Mouse (Mus musculus): Measurements from ENCODE around the gene Thoc6. TPM values are rescaled to one million over a fixed set of nuclear protein-coding genes. Genes with fewer than 3 reads are reported as not detected.

Gene Thoc6
- 35.1 and 38.1 TPM in 2 replicates for polyA plus RNA-seq (2014; fragmentation: Nextera tagmentation; extraction: Ambion mirVana)

GRCm38 (mm10) chr17:23673424-23674073 lies at the start of gene Thoc6, which contains the start of gene Hcfc1r1:
Gene Thoc6, minus strand, starts transcription at chr17:23673882.
Gene Hcfc1r1, plus strand, starts transcription at chr17:23673596.
- no peaks in the 10 kb centered on the region for H3K9me3 ChIP-seq (ENCODE audit: control insufficient read depth, low read length)

GRCm38 (mm10) chr17:23722376-23723125 lies 48.9 kb upstream of the Thoc6 start, which contains the start of gene 1520401A03Rik:
Gene 1520401A03Rik, minus strand, starts transcription at chr17:23722783.
- Histone ChIP-seq H3K27ac (replicated peaks; ENCODE audit: low read depth, low read length) (no peak within 1 kb of the TSS), H3K4me1 (ENCODE audit: control insufficient read depth, insufficient read depth, low read length) (0 out of 2 replicates have a peak, but pooled peaks cover 9% of the 10 kb centered on the region), H3K9me3 (ENCODE audit: control insufficient read depth, low read length) (no peaks in the 10 kb centered on the region), H3K36me3 (ENCODE audit: control insufficient read depth, insufficient read depth, low read length) (no peaks in the 10 kb centered on the region), H3K4me2 (ENCODE audit: low read depth, low read length) (no peak within 1 kb of the TSS), H3K4me3 (ENCODE audit: low read depth, low read length) (no peak within 1 kb of the TSS), H3K27me3 (replicated peaks; ENCODE audit: control insufficient read depth, insufficient read depth, low read length) (no peaks in the 10 kb centered on the region), H3K9ac (ENCODE audit: low read depth, low read length) (no peak within 1 kb of the TSS)
- WGBS: 72% methylated on average over 5 of the region's 7 CpGs
- ATAC-seq (ENCODE audit: low read depth) (no peak), DNase-seq (ENCODE audit: low spot score) (peak; percentile 48)

More at GRCm38 (mm10) chr17:23673424-23674073, at the start of gene Thoc6, which contains the start of gene Hcfc1r1:
- WGBS: under 1% methylated on average over 39 of the region's 45 CpGs
- peak within 1 kb of the TSS; percentile 63 for H3K9ac ChIP-seq (ENCODE audit: low read depth, low read length)
- H3K27me3 ChIP-seq (replicated peaks; ENCODE audit: control insufficient read depth, insufficient read depth, low read length): peaks cover 17% of the 10 kb centered on the region
- peak within 1 kb of the TSS; percentile 97 for H3K4me2 ChIP-seq (ENCODE audit: low read depth, low read length)
- peaks cover 30% of the 10 kb centered on the region for H3K4me1 ChIP-seq (ENCODE audit: control insufficient read depth, insufficient read depth, low read length)
- peaks cover 21% of the 10 kb centered on the region for H3K36me3 ChIP-seq (ENCODE audit: control insufficient read depth, insufficient read depth, low read length)
- H3K27ac ChIP-seq (replicated peaks; ENCODE audit: low read depth, low read length): peak within 1 kb of the TSS; percentile 77
- peak within 1 kb of the TSS; percentile 60 for H3K4me3 ChIP-seq (ENCODE audit: low read depth, low read length)
- DNase-seq (ENCODE audit: low spot score) (peak; percentile 99), ATAC-seq (ENCODE audit: low read depth) (peak; percentile 95)

- Histone ChIP-seq H3K36me3 (ENCODE audit: control insufficient read depth, insufficient read depth, low read length) (no peaks in the 10 kb centered on the region), H3K4me2 (ENCODE audit: low read depth, low read length) (no peak overlapping the region), H3K4me1 (ENCODE audit: control insufficient read depth, insufficient read depth, low read length) (0 out of 2 replicates have a peak, but pooled peaks cover 7% of the 10 kb centered on the region), H3K27ac (replicated peaks; ENCODE audit: low read depth, low read length) (no peak overlapping the region), H3K9me3 (ENCODE audit: control insufficient read depth, low read length) (no peaks in the 10 kb centered on the region), H3K4me3 (ENCODE audit: low read depth, low read length) (no peak overlapping the region), H3K9ac (ENCODE audit: low read depth, low read length) (no peak overlapping the region), H3K27me3 (replicated peaks; ENCODE audit: control insufficient read depth, insufficient read depth, low read length) (no peaks in the 10 kb centered on the region)
- 73% methylated on average over 2 of the region's 2 CpGs for WGBS
- no peak for ATAC-seq (ENCODE audit: low read depth)
- no peak for DNase-seq (ENCODE audit: low spot score)
Observed at GRCm38 (mm10) chr17:23721886-23722285, 48.2 kb upstream of the Thoc6 start.

GRCm38 (mm10) chr17:23719455-23719854 lies 45.8 kb upstream of the Thoc6 start:
- Histone ChIP-seq H3K4me2 (ENCODE audit: low read depth, low read length) (no peak overlapping the region), H3K36me3 (ENCODE audit: control insufficient read depth, insufficient read depth, low read length) (no peaks in the 10 kb centered on the region), H3K9ac (ENCODE audit: low read depth, low read length) (no peak overlapping the region), H3K27me3 (replicated peaks; ENCODE audit: control insufficient read depth, insufficient read depth, low read length) (no peaks in the 10 kb centered on the region), H3K4me3 (ENCODE audit: low read depth, low read length) (no peak overlapping the region), H3K9me3 (ENCODE audit: control insufficient read depth, low read length) (no peaks in the 10 kb centered on the region), H3K4me1 (ENCODE audit: control insufficient read depth, insufficient read depth, low read length) (no peaks in the 10 kb centered on the region), H3K27ac (replicated peaks; ENCODE audit: low read depth, low read length) (no peak overlapping the region)
- ATAC-seq (ENCODE audit: low read depth) (no peak), DNase-seq (ENCODE audit: low spot score) (no peak)
- 33% methylated on average over 1 of the region's 1 CpGs for WGBS

- H3K27me3 ChIP-seq (replicated peaks; ENCODE audit: control insufficient read depth, insufficient read depth, low read length): no peaks in the 10 kb centered on the region
- H3K9ac ChIP-seq (ENCODE audit: low read depth, low read length): no peak overlapping the region
- no peak overlapping the region for H3K4me3 ChIP-seq (ENCODE audit: low read depth, low read length)
- 65% methylated on average over 2 of the region's 2 CpGs for WGBS
- no peaks in the 10 kb centered on the region for H3K4me1 ChIP-seq (ENCODE audit: control insufficient read depth, insufficient read depth, low read length)
- no peak overlapping the region for H3K4me2 ChIP-seq (ENCODE audit: low read depth, low read length)
- H3K27ac ChIP-seq (replicated peaks; ENCODE audit: low read depth, low read length): no peak overlapping the region
- H3K36me3 ChIP-seq (ENCODE audit: control insufficient read depth, insufficient read depth, low read length): no peaks in the 10 kb centered on the region
- ATAC-seq (ENCODE audit: low read depth) (peak; percentile 65; the same call in 1 of the 2 replicates), DNase-seq (ENCODE audit: low spot score) (peak; percentile 59)
- H3K9me3 ChIP-seq (ENCODE audit: control insufficient read depth, low read length): no peaks in the 10 kb centered on the region
Observed at GRCm38 (mm10) chr17:23717003-23717402, 43.3 kb upstream of the Thoc6 start.

GRCm38 (mm10) chr17:23706212-23706611 lies 32.5 kb upstream of the Thoc6 start:
- Histone ChIP-seq H3K4me1 (ENCODE audit: control insufficient read depth, insufficient read depth, low read length) (no peaks in the 10 kb centered on the region), H3K4me3 (ENCODE audit: low read depth, low read length) (no peak overlapping the region), H3K9me3 (ENCODE audit: control insufficient read depth, low read length) (no peaks in the 10 kb centered on the region), H3K27me3 (replicated peaks; ENCODE audit: control insufficient read depth, insufficient read depth, low read length) (no peaks in the 10 kb centered on the region; the same call in 1 of the 2 replicates), H3K9ac (ENCODE audit: low read depth, low read length) (no peak overlapping the region), H3K4me2 (ENCODE audit: low read depth, low read length) (no peak overlapping the region), H3K36me3 (ENCODE audit: control insufficient read depth, insufficient read depth, low read length) (no peaks in the 10 kb centered on the region), H3K27ac (replicated peaks; ENCODE audit: low read depth, low read length) (no peak overlapping the region)
- 0% methylated on average over 3 of the region's 3 CpGs for WGBS
- DNase-seq (ENCODE audit: low spot score) (peak; percentile 74), ATAC-seq (ENCODE audit: low read depth) (0 out of 2 replicates have a peak, but pooled peaks have one; percentile 60)

- H3K4me1 ChIP-seq (ENCODE audit: control insufficient read depth, insufficient read depth, low read length): no peaks in the 10 kb centered on the region
- ATAC-seq (ENCODE audit: low read depth) (no peak), DNase-seq (ENCODE audit: low spot score) (no peak)
- peaks cover 5% of the 10 kb centered on the region for H3K27me3 ChIP-seq (replicated peaks; ENCODE audit: control insufficient read depth, insufficient read depth, low read length)
- no peak overlapping the region for H3K4me2 ChIP-seq (ENCODE audit: low read depth, low read length)
- H3K36me3 ChIP-seq (ENCODE audit: control insufficient read depth, insufficient read depth, low read length): no peaks in the 10 kb centered on the region
- H3K4me3 ChIP-seq (ENCODE audit: low read depth, low read length): no peak overlapping the region
- no peak overlapping the region for H3K27ac ChIP-seq (replicated peaks; ENCODE audit: low read depth, low read length)
- H3K9ac ChIP-seq (ENCODE audit: low read depth, low read length): no peak overlapping the region
- 75% methylated on average over 7 of the region's 7 CpGs for WGBS
- no peaks in the 10 kb centered on the region for H3K9me3 ChIP-seq (ENCODE audit: control insufficient read depth, low read length)
Observed at GRCm38 (mm10) chr17:23705525-23706104, 31.9 kb upstream of the Thoc6 start.

- WGBS: 23% methylated on average over 7 of the region's 7 CpGs
- DNase-seq (ENCODE audit: low spot score): peak; percentile 81
- H3K4me1 ChIP-seq (ENCODE audit: control insufficient read depth, insufficient read depth, low read length): no peaks in the 10 kb centered on the region
Observed at GRCm38 (mm10) chr17:23704741-23705140, 31.1 kb upstream of the Thoc6 start.

More at GRCm38 (mm10) chr17:23704741-23705140, 31.1 kb upstream of the Thoc6 start:
- ATAC-seq (ENCODE audit: low read depth): no peak
- H3K27me3 ChIP-seq (replicated peaks; ENCODE audit: control insufficient read depth, insufficient read depth, low read length): peaks cover 14% of the 10 kb centered on the region
- H3K4me3 ChIP-seq (ENCODE audit: low read depth, low read length): no peak overlapping the region
- no peak overlapping the region for H3K9ac ChIP-seq (ENCODE audit: low read depth, low read length)
- H3K9me3 ChIP-seq (ENCODE audit: control insufficient read depth, low read length): no peaks in the 10 kb centered on the region
- no peak overlapping the region for H3K4me2 ChIP-seq (ENCODE audit: low read depth, low read length)
- no peaks in the 10 kb centered on the region for H3K36me3 ChIP-seq (ENCODE audit: control insufficient read depth, insufficient read depth, low read length)
- H3K27ac ChIP-seq (replicated peaks; ENCODE audit: low read depth, low read length): no peak overlapping the region

Data from embryonic facial prominence, embryonic 14.5 days (tissue).